16 mouse cellular contexts compared by ENCODE assay signal in the genomic region with DNA sequence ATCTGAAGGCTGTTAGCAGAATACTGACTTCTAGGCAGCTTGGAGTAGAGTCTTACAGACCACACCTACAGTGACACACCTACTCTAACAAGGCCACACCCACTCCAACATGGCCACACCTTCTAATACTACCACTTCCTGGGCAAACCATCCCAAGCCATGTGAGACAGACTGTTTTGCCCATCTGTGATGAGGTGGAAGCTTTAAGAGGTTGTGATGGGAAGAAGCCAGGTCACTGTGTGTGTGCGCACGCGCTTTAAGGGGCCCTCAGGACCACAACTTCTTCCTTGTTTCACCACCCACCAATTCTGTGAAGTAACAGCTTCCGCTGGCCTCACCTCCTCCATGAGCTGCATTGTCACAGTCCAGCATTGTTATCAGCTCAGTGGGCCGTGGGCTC.
DNase-seq lines count a peak whose midpoint lies in the region; ATAC-seq and TF ChIP-seq lines count a peak whose summit lies in the region.
"Had no signal": no experiment of that assay in that cellular context is flagged by ENCODE, and none has a peak within 500 bp of the region (broad histone marks: within the 10 kb centered on the region; RNA-seq: fewer than 3 reads in every experiment).

No protein-coding gene starts in this region.

- no peak overlapping the region for H3K4me2 ChIP-seq in hindbrain, embryonic 11.5 days (replicated peaks; ENCODE audit: low read depth, low read length)
- H3K4me2 ChIP-seq in hindbrain, embryonic 16.5 days (ENCODE audit: low read length): no peak overlapping the region
- H3K4me2 ChIP-seq in liver, embryonic 14.5 days (ENCODE audit: low read depth): no peak overlapping the region
- H3K4me2 ChIP-seq: forebrain, embryonic 12.5 days; lung, embryonic 15.5 days; stomach, embryonic 15.5 days had no signal

- TF ChIP-seq CTCF in liver, embryonic 14.5 days (IDR thresholded peaks at IDR 0.05; ENCODE audit: low read depth): no peak

- WGBS in hindbrain, embryonic 11.5 days: 90% methylated on average over 5 of the region's 5 CpGs
- 89% methylated on average over 5 of the region's 5 CpGs for WGBS in hindbrain, embryonic 16.5 days
- WGBS in liver, embryonic 14.5 days (ENCODE audit: insufficient replicate concordance): 61% methylated on average over 5 of the region's 5 CpGs

- no peak overlapping the region for H3K9ac ChIP-seq in hindbrain, embryonic 11.5 days (ENCODE audit: low read depth, low read length)
- no peak overlapping the region for H3K9ac ChIP-seq in hindbrain, embryonic 16.5 days (ENCODE audit: low read depth, low read length)
- H3K9ac ChIP-seq in liver, embryonic 14.5 days (replicated peaks): no peak overlapping the region
- H3K9ac ChIP-seq: forebrain, embryonic 12.5 days; lung, embryonic 15.5 days; stomach, embryonic 15.5 days had no signal

- no peak for DNase-seq in hindbrain, embryonic 11.5 days (ENCODE audit: low spot score)
- DNase-seq in B cell, adult 2 months: peak; percentile 7 to 13
- DNase-seq in c-Kit-positive CD71-positive TER-119-negative erythroid progenitor cells, embryonic 14.5 days (ENCODE audit: low read depth): peak; percentile 6
- peak; percentile 12 to 30 (median 20) for DNase-seq in liver, embryonic 14.5 days (ENCODE audit: low read depth in 3 of 3, low spot score in 3 of 3)
- no peak for DNase-seq in urinary bladder, adult 2 months (ENCODE audit: low spot score)
- no peak for DNase-seq in cerebellum, adult 8-10 months
- DNase-seq: cerebellum, adult 11 months; heart, adult 18-20 months; kidney, adult 9 months had no signal

- no peak overlapping the region for H3K4me3 ChIP-seq in hindbrain, embryonic 11.5 days (ENCODE audit: low read depth, low read length)
- H3K4me3 ChIP-seq in hindbrain, embryonic 16.5 days (ENCODE audit: low read length): no peak overlapping the region
- no peak overlapping the region for H3K4me3 ChIP-seq in liver, embryonic 14.5 days (ENCODE audit: insufficient read depth in 1 of 2, low read depth in 2 of 2, low read length in 2 of 2)
- H3K4me3 ChIP-seq: forebrain, embryonic 12.5 days; lung, embryonic 15.5 days; megakaryocyte, embryonic 14.5 days; stomach, embryonic 15.5 days had no signal

- no peaks in the 10 kb centered on the region for H3K9me3 ChIP-seq in hindbrain, embryonic 11.5 days (ENCODE audit: control insufficient read depth, low read length)
- H3K9me3 ChIP-seq in hindbrain, embryonic 16.5 days (ENCODE audit: control insufficient read depth, low read length): no peaks in the 10 kb centered on the region
- H3K9me3 ChIP-seq in liver, embryonic 14.5 days (ENCODE audit: control insufficient read depth, low read length): no peaks in the 10 kb centered on the region
- H3K9me3 ChIP-seq: forebrain, embryonic 12.5 days; lung, embryonic 15.5 days; megakaryocyte, embryonic 14.5 days; stomach, embryonic 15.5 days had no signal

- H3K4me1 ChIP-seq in hindbrain, embryonic 11.5 days (replicated peaks; ENCODE audit: control insufficient read depth, insufficient read depth, low read length): peaks cover 3% of the 10 kb centered on the region; the same call in 1 of the 2 replicates
- H3K4me1 ChIP-seq in hindbrain, embryonic 16.5 days (ENCODE audit: control insufficient read depth, insufficient read depth, low read depth, low read length): no peaks in the 10 kb centered on the region
- H3K4me1 ChIP-seq in liver, embryonic 14.5 days (replicated peaks; ENCODE audit: control insufficient read depth in 2 of 2, insufficient read depth in 2 of 2, low read length in 1 of 2): peaks cover 0 to 8% of the 10 kb centered on the region in 2 experiments; a peak in 3 of 4 replicates
- H3K4me1 ChIP-seq: lung, embryonic 15.5 days; megakaryocyte, embryonic 14.5 days; stomach, embryonic 15.5 days had no signal

- H3K27ac ChIP-seq in hindbrain, embryonic 11.5 days (ENCODE audit: low read depth, low read length): no peak overlapping the region
- H3K27ac ChIP-seq in hindbrain, embryonic 16.5 days (ENCODE audit: low read depth, low read length): no peak overlapping the region
- H3K27ac ChIP-seq in liver, embryonic 14.5 days: no peak overlapping the region
- H3K27ac ChIP-seq: forebrain, embryonic 12.5 days; lung, embryonic 15.5 days; stomach, embryonic 15.5 days had no signal

- TF ChIP-seq EP300 in liver, embryonic 14.5 days (IDR thresholded peaks at IDR 0.05; ENCODE audit: low read depth): no peak

- 0 out of 2 replicates have a peak, but pooled peaks have one; percentile 10 for ATAC-seq in hindbrain, embryonic 11.5 days (ENCODE audit: low FRiP score)
- no peak for ATAC-seq in hindbrain, embryonic 16.5 days
- 0 out of 2 replicates have a peak, but pooled peaks have one; percentile 28 for ATAC-seq in liver, embryonic 14.5 days (ENCODE audit: insufficient read depth)
- ATAC-seq in megakaryocyte-erythroid progenitor cell, adult 5-6 weeks (replicated peaks; ENCODE audit: low FRiP score, low TSS enrichment, poor library complexity, severe bottlenecking): no peak
- ATAC-seq: activated CD4-positive, CD25-positive, alpha-beta regulatory T cell, adult 4 months had no signal

- H3K27me3 ChIP-seq in hindbrain, embryonic 11.5 days (ENCODE audit: control insufficient read depth, insufficient read depth, low read length): no peaks in the 10 kb centered on the region
- H3K27me3 ChIP-seq in hindbrain, embryonic 16.5 days (replicated peaks; ENCODE audit: control insufficient read depth, insufficient read depth, low read length): no peaks in the 10 kb centered on the region
- no peaks in the 10 kb centered on the region for H3K27me3 ChIP-seq in liver, embryonic 14.5 days (ENCODE audit: control insufficient read depth, insufficient read depth, low read length)
- H3K27me3 ChIP-seq: forebrain, embryonic 12.5 days; lung, embryonic 15.5 days; megakaryocyte, embryonic 14.5 days; stomach, embryonic 15.5 days had no signal

- H3K36me3 ChIP-seq in hindbrain, embryonic 11.5 days (ENCODE audit: control insufficient read depth, insufficient read depth, low read length): no peaks in the 10 kb centered on the region
- no peaks in the 10 kb centered on the region for H3K36me3 ChIP-seq in hindbrain, embryonic 16.5 days (ENCODE audit: control insufficient read depth, insufficient read depth, low read length)
- no peaks in the 10 kb centered on the region for H3K36me3 ChIP-seq in liver, embryonic 14.5 days (replicated peaks; ENCODE audit: control insufficient read depth, insufficient read depth, low read depth)
- H3K36me3 ChIP-seq: forebrain, embryonic 12.5 days; lung, embryonic 15.5 days; stomach, embryonic 15.5 days had no signal

Comparison
In these comparisons a context has a peak if more than half of its experiments do, and no peak if none do; other contexts are left out.
1. ATAC-seq: peak in hindbrain, embryonic 11.5 days (single experiment) and liver, embryonic 14.5 days (single experiment); none in hindbrain, embryonic 16.5 days (single experiment) and megakaryocyte-erythroid progenitor cell, adult 5-6 weeks (single experiment).
2. DNase-seq: peak in B cell, adult 2 months (2 of 2), c-Kit-positive CD71-positive TER-119-negative erythroid progenitor cells, embryonic 14.5 days (single experiment) and liver, embryonic 14.5 days (3 of 3); none in hindbrain, embryonic 11.5 days (single experiment), urinary bladder, adult 2 months (single experiment) and cerebellum, adult 8-10 months (single experiment).